Mouse (Mus musculus) lung, embryonic 14.5 days (tissue): ENCODE data around the gene Mbd4. TPM values are rescaled to one million over a fixed set of nuclear protein-coding genes. Genes with fewer than 3 reads are reported as not detected.

Source experiments
- ATAC-seq: fragments of 200-750 bp; cut with Nextera tagmentation; 2 replicates; pipeline ENCODE4 v1.8.0; 2017; ENCODE audit warnings: mild to moderate bottlenecking, moderate TSS enrichment, moderate library complexity; ENCODE audit not compliant: insufficient read depth
- DNase-seq: peaks from one replicate; pipeline ENCODE4 v3.0.0-alpha.2; 2015
- H3K27ac ChIP-seq: fragments of 300-500 bp; sonication (generic); 2 replicates; pipeline ENCODE4 v1.5.1; 2014; ENCODE audit warnings: low read depth, mild to moderate bottlenecking, moderate library complexity
- H3K27me3 ChIP-seq: fragments of 300-500 bp; sonication (generic); 2 replicates; pipeline ENCODE4 v1.6.1; 2014; ENCODE audit warnings: low read length, control low read depth; ENCODE audit not compliant: insufficient read depth
- H3K36me3 ChIP-seq: fragments of 300-500 bp; sonication (generic); 2 replicates; pipeline ENCODE4 v1.6.1; 2014; ENCODE audit warnings: control low read depth; ENCODE audit not compliant: insufficient read depth
- H3K4me1 ChIP-seq: fragments of 300-500 bp; sonication (generic); 2 replicates; pipeline ENCODE4 v1.6.1; 2014; ENCODE audit warnings: antibody characterized with exemption, control low read depth; ENCODE audit not compliant: insufficient read depth
- H3K4me2 ChIP-seq: fragments of 300-500 bp; sonication (generic); 2 replicates; pipeline ENCODE4 v1.6.1; 2014; ENCODE audit warnings: mild to moderate bottlenecking
- H3K4me3 ChIP-seq: fragments of 300-500 bp; sonication (generic); 2 replicates; pipeline ENCODE4 v1.5.1; 2014; ENCODE audit warnings: low read depth, low read length
- H3K9ac ChIP-seq: fragments of 300-500 bp; sonication (generic); 2 replicates; pipeline ENCODE4 v1.6.1; 2014
- H3K9me3 ChIP-seq: fragments of 300-500 bp; sonication (generic); 2 replicates; pipeline ENCODE4 v1.6.1; 2016; ENCODE audit warnings: low read depth, low read length, control low read depth
- CTCF ChIP-seq: IDR thresholded peaks from 2 replicates; pipeline ENCODE4 v1.5.1; 2016; ENCODE audit warnings: antibody characterized with exemption, low read depth
- WGBS: fragments of 180-500 bp; shearing (Covaris S2); extraction: QIAGEN DNeasy Blood & Tissue Kit; methylation state at CpG from one replicate; pipeline ENCODE4 v1.1.7; 2014; 5-methylcytosine and 5-hydroxymethylcytosine counted together
- polyA plus RNA-seq: library from polyadenylated mRNA; unstranded; fragments of >200 nt; fragmentation: Nextera tagmentation; extraction: Ambion mirVana; gene quantifications from 2 replicates; pipeline ENCODE4 v1.2.1, GENCODE M21; 2014

The Mbd4 gene
- polyA plus RNA-seq, 1 experiment from 2014 or later, result 20.1 TPM

DNA sequence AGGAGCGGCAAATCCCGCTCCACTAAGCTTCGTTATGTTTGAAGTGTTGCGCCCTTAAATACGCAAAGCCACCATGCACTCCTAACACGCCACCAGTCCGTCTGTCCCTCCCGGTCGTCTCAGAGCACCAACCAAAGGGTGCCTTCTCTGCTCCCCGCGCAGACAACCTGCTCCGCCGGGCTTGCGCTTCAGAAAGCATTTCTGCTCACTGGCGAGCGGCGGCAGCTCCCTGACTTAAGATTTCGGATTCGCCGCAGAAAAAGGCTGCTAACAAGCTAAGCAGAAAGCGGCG, 45.0 kb downstream of the Mbd4 start:
- Histone ChIP-seq H3K27ac (peak overlapping the region; percentile 97), H3K9ac (peak overlapping the region; percentile 100), H3K9me3 (no peaks in the 10 kb centered on the region), H3K4me3 (peak overlapping the region; percentile 98), H3K4me2 (peak overlapping the region; percentile 81), H3K27me3 (no peaks in the 10 kb centered on the region), H3K4me1 (peaks cover 5% of the 10 kb centered on the region; the same call in 1 of the 2 replicates), H3K36me3 (peaks cover 46% of the 10 kb centered on the region)
- ATAC-seq, result no peak
- TF ChIP-seq CTCF, result no peak
- WGBS, result under 1% methylated on average over 22 of the region's 22 CpGs
- peak; percentile 37 for DNase-seq

GRCm38 (mm10) chr6:115807464-115808195, 45.5 kb downstream of the Mbd4 start:
- ATAC-seq (no peak), DNase-seq (peak; percentile 40)
- peak overlapping the region; percentile 98 for H3K4me3 ChIP-seq
- peak overlapping the region; percentile 81 for H3K4me2 ChIP-seq
- TF ChIP-seq CTCF, result no peak
- peaks cover 51% of the 10 kb centered on the region for H3K36me3 ChIP-seq
- no peaks in the 10 kb centered on the region for H3K27me3 ChIP-seq
- H3K4me1 ChIP-seq, result peaks cover 5% of the 10 kb centered on the region; the same call in 1 of the 2 replicates
- 2% methylated on average over 15 of the region's 15 CpGs for WGBS
- H3K9me3 ChIP-seq, result no peaks in the 10 kb centered on the region
- H3K27ac ChIP-seq, result peak overlapping the region; percentile 97
- H3K9ac ChIP-seq, result peak overlapping the region; percentile 100

DNA sequence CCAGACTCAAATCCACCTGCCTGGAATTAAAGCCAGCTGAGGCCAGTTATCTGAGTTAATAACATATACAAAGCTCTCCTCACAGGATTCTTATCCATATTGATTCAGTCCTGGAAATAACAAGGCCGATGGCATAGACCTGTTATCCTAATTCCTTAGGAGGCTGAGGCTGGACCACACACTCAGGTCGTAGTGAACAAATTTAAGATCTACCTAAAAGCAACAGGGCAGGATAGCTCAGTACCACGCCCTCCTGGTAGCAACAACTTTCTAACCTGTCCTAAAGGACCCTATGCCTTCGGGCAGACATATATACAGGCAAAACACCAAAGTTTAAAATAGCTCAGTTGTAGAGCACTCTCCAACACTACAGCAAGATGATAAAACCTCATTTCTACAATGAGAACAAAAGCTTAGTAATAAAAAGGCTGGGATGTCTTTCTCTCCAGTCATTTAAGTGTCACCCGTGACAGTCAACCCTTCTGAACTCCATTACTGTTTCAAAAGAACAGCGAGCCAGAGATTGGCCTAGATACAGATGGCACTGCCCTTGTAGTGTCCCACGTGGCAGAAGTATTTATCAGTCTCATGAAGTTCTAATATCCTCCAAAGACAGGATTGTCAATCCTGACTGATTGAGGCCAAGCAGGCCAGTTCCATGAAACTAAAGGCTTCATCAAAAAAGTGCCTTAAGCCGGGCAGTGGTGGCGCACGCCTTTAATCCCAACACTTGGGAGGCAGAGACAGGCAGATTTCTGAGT, 48.6 kb downstream of the Mbd4 start:
- ATAC-seq (no peak), DNase-seq (no peak)
- Histone ChIP-seq H3K27me3 (no peaks in the 10 kb centered on the region), H3K9ac (no peak overlapping the region), H3K4me1 (peaks cover 5% of the 10 kb centered on the region; the same call in 1 of the 2 replicates), H3K27ac (no peak overlapping the region), H3K9me3 (no peaks in the 10 kb centered on the region), H3K36me3 (peaks cover 78% of the 10 kb centered on the region), H3K4me2 (no peak overlapping the region), H3K4me3 (no peak overlapping the region)
- 58% methylated on average over 10 of the region's 10 CpGs for WGBS
- no peak for TF ChIP-seq CTCF

- Histone ChIP-seq H3K27me3 (no peaks in the 10 kb centered on the region), H3K4me3 (no peak overlapping the region), H3K4me2 (no peak overlapping the region), H3K27ac (no peak overlapping the region), H3K36me3 (peaks cover 87% of the 10 kb centered on the region), H3K4me1 (peaks cover 5% of the 10 kb centered on the region; the same call in 1 of the 2 replicates), H3K9me3 (no peaks in the 10 kb centered on the region), H3K9ac (no peak overlapping the region)
- peak; percentile 92 for DNase-seq
- WGBS, result 43% methylated on average over 16 of the region's 16 CpGs
- ATAC-seq, result peak; percentile 65
- TF ChIP-seq CTCF, result peak; percentile 80
Measured at GRCm38 (mm10) chr6:115803541-115804382, 49.4 kb downstream of the Mbd4 start.

DNA sequence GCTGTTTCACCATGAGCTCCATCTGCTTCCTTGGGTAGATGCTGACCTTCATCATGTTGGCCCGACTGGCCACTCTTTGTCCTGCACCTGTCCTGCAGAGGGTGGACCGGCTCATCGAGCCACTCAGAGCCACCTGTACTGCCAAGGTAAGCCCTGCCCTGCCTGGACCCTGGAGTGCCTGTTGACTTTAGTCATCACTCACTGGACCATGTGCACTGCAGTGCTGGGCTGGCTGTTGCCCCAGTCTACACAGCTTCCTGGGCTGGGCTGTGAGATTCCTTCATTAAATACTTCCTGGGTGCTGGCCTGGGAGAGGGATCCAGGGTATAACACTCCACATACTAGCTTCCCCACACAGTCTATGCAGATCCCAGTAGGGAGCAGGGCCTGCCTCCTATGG, 51.4 kb downstream of the Mbd4 start:
- peaks cover 97% of the 10 kb centered on the region for H3K36me3 ChIP-seq
- H3K4me2 ChIP-seq, result no peak overlapping the region
- TF ChIP-seq CTCF, result no peak
- 86% methylated on average over 3 of the region's 3 CpGs for WGBS
- H3K27me3 ChIP-seq, result no peaks in the 10 kb centered on the region
- no peak overlapping the region for H3K4me3 ChIP-seq
- H3K4me1 ChIP-seq, result peaks cover 4% of the 10 kb centered on the region; the same call in 1 of the 2 replicates
- no peaks in the 10 kb centered on the region for H3K9me3 ChIP-seq
- ATAC-seq (no peak), DNase-seq (no peak)
- H3K27ac ChIP-seq, result no peak overlapping the region
- H3K9ac ChIP-seq, result no peak overlapping the region

DNA sequence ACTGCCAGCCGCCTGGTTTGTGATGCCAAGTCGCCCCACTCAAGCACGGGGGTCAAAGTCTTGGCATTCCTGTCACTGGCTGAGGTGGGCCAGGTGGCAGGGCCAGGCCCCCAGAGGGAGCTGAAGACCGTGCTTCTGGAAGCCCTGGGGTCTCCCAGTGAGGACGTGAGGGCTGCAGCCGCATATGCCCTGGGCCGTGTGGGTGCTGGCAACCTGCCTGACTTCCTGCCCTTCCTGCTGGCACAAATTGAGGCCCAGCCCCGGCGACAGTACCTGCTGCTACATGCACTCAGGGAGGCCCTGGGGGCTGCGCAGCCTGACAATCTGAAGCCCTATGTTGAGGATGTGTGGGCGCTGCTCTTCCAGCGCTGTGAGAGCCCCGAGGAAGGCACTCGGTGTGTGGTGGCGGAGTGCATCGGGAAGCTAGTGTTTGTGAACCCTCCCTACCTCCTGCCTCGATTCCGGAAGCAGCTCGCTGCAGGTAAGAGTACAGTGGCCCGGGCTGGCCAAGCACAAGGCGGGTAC, 60.4 kb downstream of the Mbd4 start:
- no peak for TF ChIP-seq CTCF
- Histone ChIP-seq H3K9ac (no peak overlapping the region), H3K9me3 (no peaks in the 10 kb centered on the region), H3K36me3 (peaks cover 97% of the 10 kb centered on the region), H3K27ac (no peak overlapping the region), H3K4me2 (no peak overlapping the region), H3K4me3 (no peak overlapping the region), H3K27me3 (no peaks in the 10 kb centered on the region), H3K4me1 (no peaks in the 10 kb centered on the region)
- 85% methylated on average over 21 of the region's 21 CpGs for WGBS
- DNase-seq, result no peak
- peak; percentile 38 for ATAC-seq
